Mouse (Mus musculus) R1 (cell line): ENCODE results near the gene Limch1.

Experiments used
- DNase-seq: peaks from one replicate; pipeline ENCODE4 v3.0.0-alpha.2; 2018; ENCODE audit warnings: low read depth, low spot score

Gene Limch1

GRCm38 (mm10) chr5:66876018-66876805, 130.6 kb downstream of the Limch1 start:
- no peak for DNase-seq

- DNase-seq, result no peak
These were observed 131.4 kb downstream of the Limch1 start for GRCm38 (mm10) chr5:66877066-66877465.

DNA sequence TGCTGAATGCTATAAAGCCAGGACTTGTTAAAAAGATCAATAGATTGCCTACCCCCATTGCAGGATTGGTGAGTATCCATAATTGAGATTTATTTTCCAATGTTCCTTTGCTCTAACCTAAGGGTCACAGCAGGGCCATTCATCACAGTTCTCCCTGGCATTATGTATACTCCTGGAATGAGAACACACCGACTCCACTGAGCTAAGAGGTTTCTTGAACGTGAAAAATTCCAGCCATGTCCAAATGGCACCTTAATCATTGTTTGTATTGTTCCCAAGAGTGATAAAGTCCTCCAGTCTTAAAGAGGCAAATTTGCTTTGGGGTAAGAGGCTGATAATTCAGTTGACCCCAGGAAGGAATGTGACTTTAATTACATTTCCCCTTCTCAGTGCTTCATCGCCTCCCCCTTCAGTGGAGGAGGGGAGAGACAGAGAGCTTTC, 136.3 kb downstream of the Limch1 start:
- DNase-seq, result peak; percentile 11

GRCm38 (mm10) chr5:66882718-66883117, 137.1 kb downstream of the Limch1 start:
- DNase-seq, result peak; percentile 68

GRCm38 (mm10) chr5:66884505-66884904, 138.9 kb downstream of the Limch1 start:
- DNase-seq, result no peak

DNA sequence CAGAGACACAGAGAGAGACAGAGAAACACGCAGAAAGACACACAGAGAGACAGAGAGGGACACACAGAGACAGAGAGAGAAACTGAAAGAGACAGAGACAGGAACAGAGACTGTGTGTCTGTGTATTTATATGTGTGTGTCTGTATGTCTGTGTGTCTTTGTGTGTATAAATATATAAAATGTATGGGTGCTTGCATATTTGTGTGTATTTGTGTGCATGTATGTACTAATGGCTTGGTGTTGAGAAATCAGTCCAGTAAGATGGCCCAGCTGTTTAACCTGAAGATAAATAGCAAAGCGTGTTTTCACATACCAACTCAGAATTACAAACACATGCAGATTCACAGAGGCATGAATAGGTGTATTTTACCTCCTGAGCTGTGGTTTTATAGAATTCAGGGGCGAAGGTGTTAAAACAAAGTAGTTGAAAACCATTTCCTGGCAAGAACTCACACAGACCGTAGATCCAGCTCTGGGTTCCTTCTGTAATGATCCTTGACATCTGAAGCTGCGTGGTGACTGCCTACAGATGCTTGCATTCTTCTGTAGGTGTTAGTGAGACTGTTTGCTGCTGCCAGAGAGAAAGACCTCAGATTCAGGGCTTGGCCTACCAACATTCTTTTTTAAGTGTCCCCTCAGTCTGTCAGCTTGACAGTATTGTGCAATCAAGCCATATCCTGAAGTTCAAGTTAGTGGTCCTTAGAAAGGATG, 140.9 kb downstream of the Limch1 start:
- DNase-seq, result no peak

DNA sequence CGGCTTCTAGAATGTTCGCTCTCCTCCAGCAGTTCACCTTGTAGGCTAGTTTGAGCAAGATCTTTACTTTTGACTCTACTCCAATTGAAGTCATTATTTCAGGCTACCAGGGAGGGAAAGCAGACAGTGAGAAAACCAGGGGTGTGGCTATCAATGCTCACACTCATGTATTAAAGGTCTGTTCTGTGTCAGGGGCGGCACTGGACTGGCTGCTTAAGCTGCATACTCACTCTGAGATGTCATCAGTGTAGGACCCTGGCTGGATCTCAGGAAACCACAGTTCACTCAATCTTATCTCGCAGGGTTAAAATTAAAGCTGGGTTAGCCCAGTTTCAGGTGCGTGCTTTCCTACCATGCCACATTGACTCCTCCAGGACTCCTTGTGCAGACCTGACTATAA, 142.4 kb downstream of the Limch1 start:
- DNase-seq, result no peak

DNA sequence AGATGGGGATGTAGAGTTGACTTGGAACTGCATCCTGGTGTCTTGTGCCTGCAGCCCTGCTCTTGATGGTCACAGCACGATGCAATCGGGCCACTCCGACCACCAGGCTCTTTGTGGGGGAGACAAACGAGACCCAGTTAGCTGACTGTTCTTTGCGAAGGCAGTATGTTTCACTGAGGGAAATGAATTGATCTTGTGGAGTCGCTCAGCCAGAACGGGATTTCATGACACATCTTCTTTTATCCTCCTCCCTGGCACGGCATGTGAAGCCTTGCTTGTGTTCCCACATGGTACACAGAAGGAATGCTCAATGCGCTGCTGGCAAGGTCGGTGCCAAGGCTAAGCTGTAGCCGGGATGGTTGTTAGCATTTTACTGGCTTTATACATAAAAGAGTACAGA, 143.7 kb downstream of the Limch1 start:
- DNase-seq, result no peak

- no peak for DNase-seq
These were observed 150.0 kb downstream of the Limch1 start for GRCm38 (mm10) chr5:66895440-66896120.

DNA sequence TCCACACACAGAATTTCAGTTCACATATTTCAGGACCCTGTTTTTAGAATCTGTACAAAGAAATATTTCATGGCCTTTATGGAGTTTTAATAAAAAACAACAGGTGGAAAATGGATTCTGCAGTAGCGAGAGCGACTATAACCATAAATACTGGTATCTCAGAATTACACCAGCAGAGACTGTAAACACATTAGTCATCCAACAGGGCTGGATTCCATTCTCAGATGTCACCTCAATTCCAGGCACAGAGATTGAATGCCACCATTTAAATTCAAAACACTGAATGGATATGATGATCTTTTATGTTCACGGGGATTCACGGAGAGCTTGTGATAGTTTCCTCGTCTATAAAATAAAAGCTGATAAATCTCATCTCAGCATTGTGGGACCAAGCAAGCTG, 152.0 kb downstream of the Limch1 start:
- DNase-seq, result no peak

- DNase-seq, result no peak
These were observed 152.6 kb downstream of the Limch1 start for GRCm38 (mm10) chr5:66898252-66898651.

GRCm38 (mm10) chr5:66898811-66899430, 153.3 kb downstream of the Limch1 start:
- no peak for DNase-seq

DNA sequence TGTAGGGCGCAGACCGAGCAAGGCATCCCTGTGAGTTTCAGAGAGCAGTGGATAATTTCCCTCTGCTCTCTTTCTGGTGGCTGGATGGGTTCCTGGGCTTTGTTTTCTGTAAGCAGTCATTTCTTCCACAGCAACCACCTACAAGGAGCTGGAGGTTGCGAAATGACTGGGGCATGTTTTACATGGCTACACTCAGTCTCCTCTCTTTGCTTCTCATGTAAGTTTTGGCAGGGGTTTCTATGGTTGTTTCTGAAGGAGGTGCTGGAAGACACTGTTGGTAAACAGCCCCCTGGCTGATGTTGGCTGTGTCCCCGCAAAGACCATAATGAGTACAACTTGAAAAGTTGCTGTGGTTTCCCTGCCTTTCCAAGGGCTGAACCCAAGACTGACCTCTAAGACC, 155.5 kb downstream of the Limch1 start:
- DNase-seq, result no peak

GRCm38 (mm10) chr5:66904835-66905234, 159.2 kb downstream of the Limch1 start:
- DNase-seq, result no peak

GRCm38 (mm10) chr5:66908883-66909282, 163.3 kb downstream of the Limch1 start:
- no peak for DNase-seq

DNA sequence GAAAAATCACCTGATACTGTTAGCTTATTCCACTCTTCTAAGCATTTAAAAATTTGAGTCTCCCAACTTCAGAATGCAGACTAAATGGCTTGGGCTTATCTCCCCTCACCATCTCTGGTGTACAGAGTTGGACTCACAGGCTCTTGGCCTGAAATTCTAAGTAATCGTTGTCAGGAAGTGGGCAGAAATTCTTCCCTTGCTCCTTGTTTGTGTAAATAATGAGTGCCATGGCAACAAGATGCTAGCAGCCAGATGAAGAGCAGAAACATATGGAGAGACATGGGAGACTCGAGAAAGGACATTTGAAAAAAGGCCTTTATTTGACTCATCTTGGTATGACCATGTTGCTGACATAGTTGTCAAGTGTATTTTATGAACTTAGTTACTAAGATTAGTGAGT, 164.3 kb downstream of the Limch1 start:
- no peak for DNase-seq

DNA sequence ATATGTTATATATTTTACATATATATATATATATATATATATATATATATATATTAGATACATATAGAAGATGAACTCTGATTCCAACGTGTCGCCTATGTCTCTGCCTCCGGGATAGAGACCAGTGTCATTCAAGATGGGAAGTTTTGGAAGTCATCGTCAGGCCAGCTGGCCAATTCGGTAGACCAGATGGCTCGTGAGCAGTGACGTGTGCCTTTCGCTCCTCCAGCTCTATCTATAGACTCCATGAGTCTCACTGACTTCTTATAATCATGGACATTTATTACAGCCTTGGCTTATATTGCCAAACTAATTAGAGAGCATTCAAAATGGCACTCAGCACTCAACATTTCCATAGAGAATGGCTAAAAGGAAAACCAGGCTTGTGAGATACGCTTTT, 165.0 kb downstream of the Limch1 start:
- DNase-seq, result no peak

DNA sequence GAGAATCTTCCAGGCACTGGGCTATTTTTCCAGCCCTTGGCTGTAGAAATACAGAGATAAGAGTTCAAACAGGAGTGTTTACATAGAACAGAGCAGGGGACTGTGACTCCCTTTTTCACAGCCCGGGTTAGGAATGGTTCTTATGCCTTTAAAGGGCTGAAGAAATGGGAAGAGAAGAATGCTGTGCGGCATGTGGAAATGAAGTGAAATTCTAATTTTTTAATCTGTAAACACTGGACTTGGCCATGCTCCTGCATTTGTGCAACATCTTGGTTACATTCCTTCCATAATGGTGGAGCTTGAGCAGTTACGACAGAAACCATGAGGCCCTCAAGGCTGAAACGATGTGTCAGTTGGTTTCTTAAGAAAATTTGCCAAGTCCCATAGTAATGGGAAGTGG, 165.4 kb downstream of the Limch1 start:
- DNase-seq, result no peak

DNA sequence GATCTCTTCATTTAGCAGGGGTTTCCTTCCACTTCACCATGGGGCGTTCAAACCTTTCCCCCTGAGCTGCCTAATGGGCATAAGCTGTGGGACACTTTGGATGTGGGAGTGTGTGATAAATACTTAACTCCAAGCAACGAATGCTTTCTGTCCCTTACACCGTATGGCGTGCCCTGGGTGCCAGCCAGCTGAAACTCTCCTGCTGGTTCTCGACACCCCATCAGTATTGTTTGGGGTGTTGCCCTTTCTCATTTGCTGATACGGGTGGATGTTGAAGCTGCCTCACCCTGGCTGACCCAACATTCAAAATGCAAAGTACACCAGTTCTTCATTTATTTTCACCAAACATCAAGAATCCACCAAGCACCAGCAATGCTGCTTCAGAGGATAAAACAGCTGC, 168.2 kb downstream of the Limch1 start:
- DNase-seq, result no peak

- no peak for DNase-seq
These were observed 172.0 kb downstream of the Limch1 start for GRCm38 (mm10) chr5:66917353-66918315.
